Mouse (Mus musculus) thymus, adult 2 months (tissue): ENCODE data around the gene Pif1.

Experiments
- CTCF ChIP-seq: fragments of 200-500 bp; IDR thresholded peaks from 2 replicates; pipeline ENCODE4 v1.5.1; 2012; ENCODE audit warnings: mild to moderate bottlenecking, control low read depth, low read length, moderate library complexity, borderline replicate concordance; ENCODE audit not compliant: control insufficient read depth, poor library complexity, insufficient read depth; ENCODE audit errors: extremely low read depth
- POLR2A ChIP-seq: fragments of 200-500 bp; IDR thresholded peaks from 2 replicates; pipeline ENCODE4 v1.6.1; 2012; ENCODE audit warnings: mild to moderate bottlenecking, low read length, control low read depth, moderate library complexity; ENCODE audit not compliant: control insufficient read depth, poor library complexity, insufficient read depth; ENCODE audit errors: extremely low read depth

DNA sequence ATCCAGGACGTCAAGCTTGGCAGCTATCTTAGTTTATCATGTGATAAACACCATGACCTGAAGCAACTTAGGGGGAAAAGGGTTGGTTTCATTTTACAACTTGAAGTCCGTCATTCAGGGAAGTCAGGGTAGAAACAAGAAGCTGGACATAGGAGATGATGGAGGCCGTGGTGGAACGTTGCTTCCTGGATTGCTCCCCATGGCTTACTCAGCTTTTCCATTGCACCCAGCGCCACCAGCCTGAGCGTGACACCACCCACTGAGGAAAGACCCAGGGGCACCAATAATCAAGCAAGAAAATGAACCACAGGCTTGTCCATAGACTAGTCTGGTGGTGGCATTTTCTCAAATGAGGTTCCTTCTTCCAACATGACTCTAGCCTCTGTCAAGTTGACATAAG, 18.2 kb upstream of the Pif1 start:
- TF ChIP-seq CTCF (no peak), POLR2A (no peak)
